Mouse (Mus musculus) leukemia stem cell, adult 10-12 weeks (primary cell): Measurements from ENCODE around the gene Abhd14a. TPM values are rescaled to one million over a fixed set of nuclear protein-coding genes. Genes with fewer than 3 reads are reported as not detected.

Source experiments
- polyA plus RNA-seq: library from polyadenylated mRNA; stranded (reverse); fragments of >175 nt; gene quantifications from 2 replicates; pipeline ENCODE4 v1.2.3, GENCODE M21; 2012; ENCODE audit warnings: low replicate concordance

The Abhd14a gene
- 6.5 and 44.6 TPM in 2 replicates for polyA plus RNA-seq

DNA sequence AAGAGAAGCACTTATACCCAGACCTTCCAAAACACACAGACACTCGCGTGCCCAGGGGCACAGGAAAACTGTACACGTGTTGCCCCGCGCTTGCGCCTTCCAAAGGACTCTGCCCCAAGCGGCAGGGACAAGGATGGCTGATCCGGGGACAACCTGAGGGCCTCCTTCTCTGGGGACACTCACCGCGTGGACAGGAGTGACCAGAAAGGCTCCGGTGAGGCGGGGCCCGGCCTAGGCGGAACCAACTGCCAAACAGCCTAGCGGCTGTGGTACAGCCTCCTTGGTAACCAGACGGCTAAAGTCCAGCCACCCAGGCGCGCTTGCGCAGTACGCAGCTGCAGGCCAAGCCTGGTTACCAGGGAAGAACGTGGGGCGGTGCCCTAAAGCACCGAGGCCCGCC is at the start of gene Abhd14a, which contains the start of gene Abhd14b:
Gene Abhd14a (minus strand): TSS at position 331 of the 400 bp plus-strand sequence.
Gene Abhd14b (plus strand): TSS at position 112 of the 400 bp plus-strand sequence.

DNA sequence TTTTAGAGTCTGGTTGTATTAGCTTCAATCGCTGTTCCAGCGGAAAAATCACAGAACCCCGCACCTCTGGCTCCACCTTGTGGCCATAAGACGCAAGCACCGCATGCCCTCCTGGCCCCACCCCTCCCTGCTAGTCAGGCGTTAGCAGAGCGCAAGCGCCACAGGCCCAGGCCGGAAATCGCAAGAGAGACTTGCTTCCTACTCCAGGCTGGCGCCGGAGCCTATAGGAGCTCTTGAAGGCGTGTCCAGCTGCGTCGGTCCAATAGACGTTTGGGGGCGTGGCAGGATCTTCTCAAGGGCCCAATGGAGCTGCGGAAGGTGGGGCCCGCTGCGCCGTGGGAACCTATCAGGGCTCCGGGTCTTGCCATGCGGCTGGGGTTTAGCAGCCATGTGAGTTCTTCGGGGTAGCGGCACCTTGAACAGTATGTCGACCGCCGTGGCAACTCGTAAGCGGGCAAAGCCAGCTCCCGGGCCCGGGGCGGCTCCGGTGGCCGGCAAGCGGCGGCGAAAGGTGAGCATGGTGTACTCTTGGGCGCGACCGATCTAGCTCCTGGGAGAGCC is 29.5 kb upstream of the Abhd14a start, which contains the start of gene Parp3:
Gene Parp3 (minus strand): TSS at position 26 of the 561 bp plus-strand sequence.

DNA sequence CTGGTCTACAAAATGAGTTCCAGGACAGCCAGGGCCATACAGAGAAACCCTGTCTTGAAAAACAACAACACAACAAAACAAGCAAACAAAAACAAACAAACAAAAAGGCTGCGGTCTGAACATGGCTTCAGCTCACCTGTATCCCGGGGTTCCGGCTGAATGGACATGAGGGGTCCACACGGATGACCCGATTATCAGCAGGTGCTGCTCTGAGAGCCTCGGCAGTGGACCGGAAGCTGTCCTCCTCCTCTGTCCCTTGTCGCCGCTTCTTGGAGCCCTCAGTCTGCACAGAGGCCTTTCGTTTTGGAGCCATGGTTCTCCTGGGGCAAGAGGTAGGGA is 28.2 kb upstream of the Abhd14a start, which contains the start of gene Rrp9:
Gene Rrp9 (plus strand): TSS at position 301 of the 339 bp plus-strand sequence.

DNA sequence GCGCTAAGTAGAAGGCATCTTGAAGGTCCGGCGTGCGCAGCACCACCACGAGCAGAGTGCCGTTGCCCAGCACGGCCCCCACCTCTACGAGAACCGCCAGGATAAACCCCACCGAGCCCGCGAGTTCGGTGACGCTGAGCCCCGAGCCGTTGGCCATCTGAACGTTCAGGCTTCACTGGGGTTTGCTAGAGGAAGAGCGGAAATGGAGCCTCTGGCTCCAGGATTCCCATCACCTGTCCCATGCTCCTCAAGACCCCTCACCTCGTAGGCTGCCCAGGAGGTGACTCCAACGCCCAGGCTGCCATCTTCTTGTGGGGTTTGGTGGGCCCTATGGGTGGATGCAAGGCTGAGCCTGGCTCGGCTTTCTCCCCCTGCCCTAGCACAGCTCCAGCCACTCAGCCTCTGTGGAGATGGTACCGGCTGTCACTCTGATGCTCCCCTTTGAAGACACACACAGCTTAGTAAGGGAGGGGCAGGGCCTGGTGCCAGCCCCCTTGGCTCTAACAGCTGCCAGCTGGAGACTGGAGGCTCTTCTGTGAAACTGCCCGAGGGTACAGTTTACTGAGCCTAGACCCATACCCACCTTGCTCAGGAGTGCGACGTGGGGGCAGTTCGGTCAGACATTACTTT is 18.2 kb upstream of the Abhd14a start, which contains the start of gene Gpr62:
Gene Gpr62 (minus strand): TSS at position 368 of the 630 bp plus-strand sequence.

DNA sequence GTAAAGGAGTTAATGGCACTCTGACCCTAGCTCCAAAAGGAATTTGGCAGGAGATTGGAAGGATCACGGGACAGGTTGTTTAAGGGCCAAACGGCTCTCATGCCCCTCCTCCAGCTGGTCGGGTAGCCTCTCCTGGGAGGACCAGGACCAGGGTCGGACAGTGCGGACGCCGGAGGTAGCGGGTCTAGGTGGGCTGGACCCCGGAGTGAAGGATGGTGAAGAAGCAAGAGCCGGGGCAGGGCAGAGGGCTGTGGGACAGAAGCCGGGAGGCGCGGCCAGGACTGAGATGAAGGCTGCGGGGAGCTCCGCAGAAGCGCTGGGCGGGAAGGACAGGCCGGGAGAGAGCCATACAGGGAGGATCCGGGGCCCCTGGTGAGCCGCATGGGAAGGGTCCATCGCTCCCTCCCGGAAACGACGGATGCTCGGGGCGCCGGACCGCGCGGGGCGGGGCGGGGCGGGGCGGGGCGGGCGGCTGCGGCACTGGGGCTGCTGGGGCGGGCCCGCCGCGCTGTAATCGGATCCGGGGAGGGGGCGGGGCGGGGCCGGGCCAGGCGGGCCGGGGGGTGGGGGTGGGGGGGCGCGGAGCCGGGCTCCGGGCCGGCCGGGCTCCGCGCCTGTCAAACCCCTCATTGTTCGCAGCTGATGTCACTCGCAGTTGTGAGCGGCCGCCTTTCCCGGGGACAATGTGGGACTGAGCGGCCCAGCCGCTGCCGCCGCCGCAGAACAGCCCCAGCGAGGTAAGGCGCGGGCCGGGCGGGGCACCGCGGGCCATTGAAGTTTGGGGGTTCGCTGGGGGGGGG is 6.0 kb upstream of the Abhd14a start, which contains the start of gene Pcbp4:
Gene Pcbp4 (plus strand): TSS at position 21 of the 800 bp plus-strand sequence.

DNA sequence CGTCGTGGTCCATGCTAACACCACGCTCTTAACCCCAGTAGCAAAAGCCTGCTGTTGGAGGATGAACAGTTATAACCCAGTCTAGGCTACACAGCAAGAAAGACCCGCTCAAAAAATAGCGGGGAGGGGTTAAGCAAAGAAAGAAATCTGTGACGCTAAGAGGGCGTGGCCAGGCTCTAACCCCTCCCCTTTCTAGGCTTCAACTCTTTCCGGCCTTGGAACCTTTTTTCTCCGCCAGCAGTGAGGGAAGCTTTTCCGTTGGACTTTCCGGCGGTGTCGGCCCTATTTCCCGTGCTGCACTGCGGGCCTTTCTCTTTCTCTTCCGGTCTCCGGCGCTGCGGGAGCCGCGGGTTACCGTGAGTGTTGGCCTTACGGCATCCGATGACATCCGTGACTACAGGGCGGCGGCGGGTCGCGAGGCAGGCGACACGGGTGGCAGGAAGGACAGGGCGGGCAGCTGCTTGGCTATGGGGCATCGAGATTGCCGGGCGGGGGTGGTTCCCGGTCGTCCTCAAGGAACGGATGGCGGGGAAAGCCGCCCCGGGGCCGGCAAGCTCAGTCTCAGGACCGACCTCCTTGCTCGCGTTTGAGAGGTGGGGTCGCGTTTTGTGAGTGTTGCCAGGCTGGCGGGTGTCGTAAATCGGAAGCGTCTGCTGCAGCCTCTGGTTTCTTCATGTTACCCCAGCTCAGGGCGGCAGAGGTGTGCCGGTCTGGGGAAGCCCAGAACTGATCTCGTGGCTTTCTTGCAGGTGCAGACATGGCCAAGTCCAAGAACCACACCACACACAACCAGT is 18.1 kb downstream of the Abhd14a start, which contains the start of gene Rpl29:
Gene Rpl29 (plus strand): TSS at position 234 of the 794 bp plus-strand sequence.

Other genes starting within 250 kb of the Abhd14a start
- 28.1 and 40.4 TPM in 2 replicates for gene Ppm1m, start 247.9 kb downstream of the Abhd14a start, polyA plus RNA-seq
- gene Twf2, start 244.6 kb downstream of the Abhd14a start, polyA plus RNA-seq, result 28.1 and 30.5 TPM in 2 replicates
- gene Tlr9, start 225.1 kb downstream of the Abhd14a start, polyA plus RNA-seq, result 6.2 and 11.7 TPM in 2 replicates
- 7.5 and 12.5 TPM in 2 replicates for gene Alas1, start 199.0 kb downstream of the Abhd14a start, polyA plus RNA-seq
- 2.0 and 6.9 TPM in 2 replicates for gene Poc1a, start 166.6 kb downstream of the Abhd14a start, polyA plus RNA-seq
- 13.9 and 19.2 TPM in 2 replicates for gene Dusp7, start 79.0 kb downstream of the Abhd14a start, polyA plus RNA-seq
- gene Rpl29, start 18.2 kb downstream of the Abhd14a start, polyA plus RNA-seq, result 53.8 and 70.0 TPM in 2 replicates
- 7.9 and 24.2 TPM in 2 replicates for gene Acy1, start 9.4 kb downstream of the Abhd14a start, polyA plus RNA-seq
- gene Abhd14b, start 219 bp downstream of the Abhd14a start, polyA plus RNA-seq, result 0.25 and 3.2 TPM in 2 replicates
- gene Pcbp4, start 5.6 kb upstream of the Abhd14a start, polyA plus RNA-seq, result 17.0 and 27.3 TPM in 2 replicates
- 0.08 TPM in 1 of 2 replicates, not detected in the other for gene Gpr62, start 18.3 kb upstream of the Abhd14a start, polyA plus RNA-seq
- gene Rrp9, start 28.3 kb upstream of the Abhd14a start, polyA plus RNA-seq, result 642 and 1,004 TPM in 2 replicates
- 12.2 and 22.5 TPM in 2 replicates for gene Parp3, start 29.3 kb upstream of the Abhd14a start, polyA plus RNA-seq
- not detected in 2 replicates for gene Iqcf1, start 52.3 kb upstream of the Abhd14a start, polyA plus RNA-seq
- gene Iqcf5, start 66.9 kb upstream of the Abhd14a start, polyA plus RNA-seq, result not detected in 2 replicates
- not detected in 2 replicates for gene Iqcf3, start 114.0 kb upstream of the Abhd14a start, polyA plus RNA-seq
- not detected in 2 replicates for gene Iqcf4, start 123.3 kb upstream of the Abhd14a start, polyA plus RNA-seq
- gene Iqcf6, start 178.9 kb upstream of the Abhd14a start, polyA plus RNA-seq, result not detected in 2 replicates
- gene Grm2, start 208.4 kb upstream of the Abhd14a start, polyA plus RNA-seq, result not detected in 2 replicates
- 54.6 and 67.6 TPM in 2 replicates for gene Tex264, start 238.2 kb upstream of the Abhd14a start, polyA plus RNA-seq